Mouse (Mus musculus) E14TG2a.4 (cell line): ENCODE data around the gene Vgf.

Experiments used
- CTCF ChIP-seq: conservative IDR thresholded peaks from 2 replicates; pipeline ENCODE4 v1.5.1; 2014; ENCODE audit warnings: low read length
- NANOG ChIP-seq: IDR thresholded peaks from 2 replicates; pipeline ENCODE4 v1.6.1; 2014; ENCODE audit warnings: borderline replicate concordance, low read length, mixed read lengths
- POU5F1 ChIP-seq: IDR thresholded peaks from 2 replicates; pipeline ENCODE4 v1.6.1; 2014; ENCODE audit warnings: low read length, borderline replicate concordance

GRCm38 (mm10) chr5:137043997-137044396 is 17.8 kb downstream of the Vgf start:
- no peak for TF ChIP-seq CTCF
- no peak for TF ChIP-seq POU5F1
- no peak for TF ChIP-seq NANOG
